Mouse (Mus musculus) MEL (cell line): Measurements from ENCODE around the gene Cdh24.

ENCODE experiments used
- CTCF ChIP-seq, 3 experiments: IDR thresholded peaks in 2 of 3; conservative IDR thresholded peaks in 1 of 3; 2 replicates each; pipeline ENCODE4 v1.5.1; 2011 to 2012; ENCODE audit warnings: low read length in 3 of 3, low read depth in 2 of 3, mild to moderate bottlenecking in 2 of 3, improper control_type of control experiment in 1 of 3, inconsistent platforms in 1 of 3, mixed read lengths in 1 of 3, moderate library complexity in 1 of 3; ENCODE audit not compliant: control insufficient read depth in 1 of 3, insufficient read depth in 1 of 3, poor library complexity in 1 of 3, severe bottlenecking in 1 of 3
- EP300 ChIP-seq, 2 experiments: IDR thresholded peaks; 2 replicates each; pipeline ENCODE4 v1.6.1; 2011; ENCODE audit warnings: improper control_type of control experiment in 2 of 2, low read length in 2 of 2, low read depth in 1 of 2, mild to moderate bottlenecking in 1 of 2
- JUND ChIP-seq: IDR thresholded peaks from 2 replicates; pipeline ENCODE4 v1.6.1; 2011; ENCODE audit warnings: low read depth, mild to moderate bottlenecking, improper control_type of control experiment, low read length
- MYC ChIP-seq: IDR thresholded peaks from 2 replicates; pipeline ENCODE4 v1.6.1; 2011; ENCODE audit warnings: low read depth, mild to moderate bottlenecking, low read length, improper control_type of control experiment, moderate library complexity
- POLR2A ChIP-seq, 2 experiments: IDR thresholded peaks; 2 replicates each; pipeline ENCODE4 v1.6.1; 2011 to 2012; ENCODE audit warnings: low read length in 2 of 2, mild to moderate bottlenecking in 2 of 2, control low read depth in 1 of 2, improper control_type of control experiment in 1 of 2, low read depth in 1 of 2, moderate library complexity in 1 of 2; ENCODE audit not compliant: control insufficient read depth in 1 of 2, insufficient read depth in 1 of 2, poor library complexity in 1 of 2
- SIN3A ChIP-seq: IDR thresholded peaks from 2 replicates; pipeline ENCODE4 v1.6.1; 2012; ENCODE audit warnings: low read length, improper control_type of control experiment, inconsistent platforms

- TF ChIP-seq MYC (no peak), POLR2A (IDR thresholded peaks at IDR 0.05; ENCODE audit: control insufficient read depth in 1 of 2, insufficient read depth in 1 of 2, low read depth in 1 of 2, low read length in 2 of 2, poor library complexity in 1 of 2) (no peak), JUND (no peak), CTCF (IDR thresholded peaks at IDR 0.05 in 2 of 3, conservative IDR thresholded peaks at IDR 0.05 in 1 of 3; ENCODE audit: control insufficient read depth in 1 of 3, insufficient read depth in 1 of 3, low read depth in 2 of 3, low read length in 3 of 3, poor library complexity in 1 of 3, severe bottlenecking in 1 of 3) (no peak), EP300 (IDR thresholded peaks at IDR 0.05; ENCODE audit: low read depth in 1 of 2, low read length in 2 of 2) (no peak), SIN3A (no peak)
Measured at GRCm38 (mm10) chr14:54652787-54653186, 11.6 kb upstream of the Cdh24 start.
